Mouse (Mus musculus) midbrain, embryonic 12.5 days (tissue): ENCODE results near the gene Arhgap5. TPM values are rescaled to one million over a fixed set of nuclear protein-coding genes. Genes with fewer than 3 reads are reported as not detected.

Experiments used
- ATAC-seq: fragments of 200-750 bp; cut with Nextera tagmentation; 2 replicates; pipeline ENCODE4 v1.8.0; 2017; ENCODE audit warnings: low read depth, moderate TSS enrichment, moderate library complexity; ENCODE audit not compliant: low FRiP score
- H3K27ac ChIP-seq: fragments of 300-500 bp; sonication (generic); replicated peaks from 2 replicates; pipeline ENCODE4 v1.5.1; 2016; ENCODE audit warnings: mild to moderate bottlenecking
- H3K27me3 ChIP-seq: fragments of 300-500 bp; sonication (generic); 2 replicates; pipeline ENCODE4 v1.6.1; 2016; ENCODE audit warnings: mild to moderate bottlenecking
- H3K36me3 ChIP-seq: fragments of 300-500 bp; sonication (generic); 2 replicates; pipeline ENCODE4 v1.6.1; 2016
- H3K4me1 ChIP-seq: fragments of 300-500 bp; sonication (generic); 2 replicates; pipeline ENCODE4 v1.6.1; 2016
- H3K4me2 ChIP-seq: fragments of 300-500 bp; sonication (generic); replicated peaks from 2 replicates; pipeline ENCODE4 v1.6.1; 2016; ENCODE audit warnings: mild to moderate bottlenecking, moderate library complexity
- H3K4me3 ChIP-seq: fragments of 300-500 bp; sonication (generic); 2 replicates; pipeline ENCODE4 v1.5.1; 2016; ENCODE audit warnings: mild to moderate bottlenecking
- H3K9ac ChIP-seq: fragments of 300-500 bp; sonication (generic); replicated peaks from 2 replicates; pipeline ENCODE4 v1.6.1; 2016; ENCODE audit warnings: mild to moderate bottlenecking, moderate library complexity
- H3K9me3 ChIP-seq: fragments of 300-500 bp; sonication (generic); 2 replicates; pipeline ENCODE4 v1.6.1; 2016; ENCODE audit warnings: mild to moderate bottlenecking
- WGBS: fragments of 180-500 bp; shearing (Covaris S2); methylation state at CpG from one replicate; pipeline ENCODE4 v1.1.7; 2016; 5-methylcytosine and 5-hydroxymethylcytosine counted together
- polyA plus RNA-seq: library from polyadenylated mRNA; unstranded; fragments of >200 nt; fragmentation: Nextera tagmentation; extraction: Ambion mirVana; gene quantifications from 2 replicates; pipeline ENCODE4 v1.2.1, GENCODE M21; 2016

Gene Arhgap5
- polyA plus RNA-seq: 53.9 and 61.7 TPM in 2 replicates

- no peaks in the 10 kb centered on the region for H3K27me3 ChIP-seq
- under 1% methylated on average over 72 of the region's 119 CpGs for WGBS
- H3K9me3 ChIP-seq: no peaks in the 10 kb centered on the region
- H3K36me3 ChIP-seq: no peaks in the 10 kb centered on the region
- peak within 1 kb of the TSS; percentile 99 for H3K9ac ChIP-seq
- peak within 1 kb of the TSS; percentile 98 for H3K4me3 ChIP-seq
- peak within 1 kb of the TSS; percentile 99 for H3K27ac ChIP-seq
- ATAC-seq: peak; percentile 96
- H3K4me2 ChIP-seq: peak within 1 kb of the TSS; percentile 72
- H3K4me1 ChIP-seq: peaks cover 4% of the 10 kb centered on the region
Observed at GRCm38 (mm10) chr12:52503456-52504320, at the start of gene Arhgap5. Gene Arhgap5 (plus strand): TSS chr12:52503972.

DNA sequence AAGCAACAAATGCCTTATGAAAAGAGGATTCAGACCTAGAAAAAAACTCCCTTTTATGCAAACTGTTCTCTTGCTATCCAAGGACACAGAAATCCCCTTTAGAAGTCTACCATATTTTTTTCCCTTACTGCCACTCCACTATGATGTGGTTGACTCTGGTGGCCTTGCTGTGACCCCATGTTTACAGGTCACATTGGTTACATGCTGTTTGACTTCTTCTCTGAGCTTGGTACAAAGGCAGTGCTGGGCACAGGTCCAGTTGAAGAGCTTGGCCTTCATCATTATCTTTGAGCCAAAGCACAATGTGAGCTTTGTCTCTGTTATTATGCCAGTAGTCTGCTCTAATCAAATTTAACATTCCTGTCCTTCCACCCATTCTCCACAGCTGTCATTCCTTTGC, 39.2 kb upstream of the Arhgap5 start:
- Histone ChIP-seq H3K9me3 (0 out of 2 replicates have a peak, but pooled peaks cover 4% of the 10 kb centered on the region), H3K4me2 (no peak overlapping the region), H3K4me3 (no peak overlapping the region), H3K27ac (no peak overlapping the region), H3K36me3 (no peaks in the 10 kb centered on the region), H3K4me1 (peaks cover 5% of the 10 kb centered on the region; the same call in 1 of the 2 replicates), H3K27me3 (no peaks in the 10 kb centered on the region), H3K9ac (no peak overlapping the region)
- ATAC-seq: no peak

DNA sequence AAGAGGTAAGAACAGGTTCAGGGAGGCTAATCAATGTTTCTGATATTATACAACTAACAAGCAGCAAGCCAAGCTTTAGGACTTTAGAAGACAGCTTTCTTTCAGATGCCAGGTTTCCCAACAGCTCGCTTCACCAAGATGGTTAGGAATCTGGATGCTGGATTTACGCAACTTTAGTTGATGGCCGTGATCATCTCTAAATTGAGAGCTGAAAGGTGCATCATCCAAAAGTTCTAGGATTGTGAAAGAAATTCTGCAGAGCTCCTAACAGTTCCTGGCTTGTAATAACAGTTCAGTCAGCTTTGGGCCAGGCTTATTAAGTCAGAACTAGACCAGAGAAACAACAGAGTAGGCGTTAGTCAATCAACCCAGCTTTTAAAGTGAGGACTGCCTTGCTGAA, 32.2 kb upstream of the Arhgap5 start:
- Histone ChIP-seq H3K27me3 (no peaks in the 10 kb centered on the region), H3K27ac (no peak overlapping the region), H3K9ac (no peak overlapping the region), H3K36me3 (no peaks in the 10 kb centered on the region), H3K4me1 (peaks cover 6% of the 10 kb centered on the region; the same call in 1 of the 2 replicates), H3K4me3 (no peak overlapping the region), H3K4me2 (no peak overlapping the region), H3K9me3 (no peaks in the 10 kb centered on the region)
- 81% methylated on average over 4 of the region's 4 CpGs for WGBS
- no peak for ATAC-seq

DNA sequence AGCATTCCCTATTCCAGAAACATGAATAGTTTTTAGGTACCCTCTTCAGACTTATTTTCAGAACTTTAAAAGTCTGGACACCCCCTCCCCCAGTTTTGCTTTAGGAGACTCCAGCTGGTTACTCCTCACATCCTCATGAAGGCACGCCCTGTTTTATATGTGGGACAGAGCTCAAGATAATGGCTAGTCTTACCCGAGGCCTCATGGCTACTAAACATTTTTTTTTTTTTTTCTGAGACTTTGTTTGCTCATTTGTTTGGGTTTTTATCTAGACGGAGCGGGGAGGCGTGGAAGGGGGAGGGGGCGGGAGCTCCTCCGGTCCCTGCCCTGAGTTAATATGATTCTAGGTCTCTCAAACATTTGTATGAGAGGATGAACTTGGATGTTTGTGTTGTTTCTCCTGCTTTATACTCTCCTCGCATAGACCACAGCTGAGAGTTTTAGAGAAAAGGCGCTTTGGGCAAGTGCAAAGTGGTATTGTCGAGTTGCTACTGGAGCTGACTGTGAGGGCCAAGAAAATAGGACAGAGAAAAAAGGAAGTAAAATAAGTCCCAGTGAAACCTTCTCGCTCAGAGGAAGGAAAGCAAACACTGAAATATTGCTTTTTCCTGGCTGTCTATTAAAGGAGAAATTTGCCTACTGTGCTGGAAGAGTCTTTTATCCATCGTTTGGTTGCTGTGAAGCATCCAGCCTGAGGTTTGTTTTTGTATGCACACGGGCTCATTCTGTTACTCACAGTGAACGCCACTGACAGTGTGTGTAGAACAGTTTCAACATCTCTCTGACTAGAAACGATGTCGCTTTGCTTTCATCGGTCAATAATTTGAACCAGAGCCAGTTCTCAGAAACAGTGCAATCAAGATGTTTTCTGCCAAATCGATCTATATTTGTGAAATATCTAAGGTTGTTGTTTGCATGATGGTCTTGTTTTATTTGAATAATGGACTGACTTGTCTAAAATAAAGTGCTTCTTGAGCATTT, 29.5 kb upstream of the Arhgap5 start:
- WGBS: 49% methylated on average over 18 of the region's 18 CpGs
- Histone ChIP-seq H3K36me3 (no peaks in the 10 kb centered on the region), H3K4me1 (peaks cover 6% of the 10 kb centered on the region; the same call in 1 of the 2 replicates), H3K9me3 (no peaks in the 10 kb centered on the region), H3K4me2 (peak overlapping the region; percentile 21; the same call in 1 of the 2 replicates), H3K27me3 (no peaks in the 10 kb centered on the region), H3K9ac (no peak overlapping the region), H3K4me3 (no peak overlapping the region), H3K27ac (no peak overlapping the region)
- no peak for ATAC-seq

DNA sequence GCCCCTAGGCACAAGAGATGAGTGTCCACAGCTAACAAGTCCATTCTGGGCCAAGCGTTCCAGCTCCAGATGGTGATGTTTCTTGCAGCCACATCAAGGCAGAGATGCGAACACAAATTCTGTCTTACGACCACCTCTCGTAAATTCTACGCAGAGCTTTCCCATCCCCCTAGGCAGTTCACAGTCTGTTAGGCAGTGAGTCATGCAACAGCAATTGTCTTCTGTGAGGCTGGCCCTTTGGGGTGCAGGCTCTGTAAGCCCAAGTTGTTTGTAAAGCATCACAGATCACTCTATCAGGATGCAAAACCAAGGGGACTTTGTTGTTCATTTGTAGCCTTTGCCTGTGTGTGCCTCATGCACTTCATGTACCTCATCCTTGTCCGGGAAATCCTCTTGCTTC, 27.7 kb upstream of the Arhgap5 start:
- no peaks in the 10 kb centered on the region for H3K9me3 ChIP-seq
- no peaks in the 10 kb centered on the region for H3K36me3 ChIP-seq
- H3K4me3 ChIP-seq: no peak overlapping the region
- H3K27ac ChIP-seq: no peak overlapping the region
- no peak overlapping the region for H3K4me2 ChIP-seq
- WGBS: 63% methylated on average over 6 of the region's 6 CpGs
- peaks cover 6% of the 10 kb centered on the region; the same call in 1 of the 2 replicates for H3K4me1 ChIP-seq
- no peak overlapping the region for H3K9ac ChIP-seq
- no peaks in the 10 kb centered on the region for H3K27me3 ChIP-seq
- ATAC-seq: no peak

- 87% methylated on average over 8 of the region's 8 CpGs for WGBS
- peaks cover 6% of the 10 kb centered on the region; the same call in 1 of the 2 replicates for H3K4me1 ChIP-seq
- no peaks in the 10 kb centered on the region for H3K27me3 ChIP-seq
- no peaks in the 10 kb centered on the region for H3K9me3 ChIP-seq
- H3K36me3 ChIP-seq: no peaks in the 10 kb centered on the region
- no peak overlapping the region for H3K4me2 ChIP-seq
- H3K4me3 ChIP-seq: no peak overlapping the region
- no peak overlapping the region for H3K9ac ChIP-seq
- H3K27ac ChIP-seq: no peak overlapping the region
- no peak for ATAC-seq
Observed at GRCm38 (mm10) chr12:52478611-52479010, 25.2 kb upstream of the Arhgap5 start.

DNA sequence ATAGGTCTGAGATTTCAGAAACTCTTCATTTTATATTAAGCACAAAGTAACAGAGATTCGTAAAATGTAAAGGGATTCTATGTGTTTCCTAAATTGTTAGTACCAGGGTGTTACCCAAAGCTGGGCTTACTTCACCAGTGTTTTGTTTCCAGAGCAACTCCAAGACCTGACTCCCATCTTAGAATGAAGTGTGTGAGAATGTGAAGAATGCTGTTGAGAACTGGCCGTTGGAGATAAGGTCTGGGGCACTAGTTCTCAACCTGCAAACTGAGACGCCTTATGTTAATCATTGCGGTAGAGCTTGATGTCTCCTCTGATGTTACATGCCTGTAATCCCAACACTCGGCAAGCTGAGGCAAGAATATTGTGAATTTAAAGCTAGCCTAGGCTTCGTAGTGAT, 24.4 kb upstream of the Arhgap5 start:
- no peak for ATAC-seq
- H3K36me3 ChIP-seq: no peaks in the 10 kb centered on the region
- no peaks in the 10 kb centered on the region for H3K27me3 ChIP-seq
- no peak overlapping the region for H3K27ac ChIP-seq
- no peak overlapping the region for H3K9ac ChIP-seq
- H3K4me3 ChIP-seq: no peak overlapping the region
- peaks cover 2% of the 10 kb centered on the region; the same call in 1 of the 2 replicates for H3K4me1 ChIP-seq
- H3K4me2 ChIP-seq: no peak overlapping the region
- H3K9me3 ChIP-seq: no peaks in the 10 kb centered on the region
- WGBS: 78% methylated on average over 6 of the region's 6 CpGs

- 84% methylated on average over 9 of the region's 9 CpGs for WGBS
- H3K27ac ChIP-seq: no peak overlapping the region
- ATAC-seq: no peak
Observed at GRCm38 (mm10) chr12:52480851-52481250, 22.9 kb upstream of the Arhgap5 start.

GRCm38 (mm10) chr12:52481969-52482550, 21.7 kb upstream of the Arhgap5 start:
- Histone ChIP-seq H3K27ac (no peak overlapping the region), H3K4me3 (no peak overlapping the region), H3K36me3 (no peaks in the 10 kb centered on the region), H3K9ac (no peak overlapping the region), H3K9me3 (no peaks in the 10 kb centered on the region), H3K27me3 (no peaks in the 10 kb centered on the region), H3K4me1 (0 out of 2 replicates have a peak, but pooled peaks cover 2% of the 10 kb centered on the region), H3K4me2 (no peak overlapping the region)
- WGBS: 89% methylated on average over 5 of the region's 5 CpGs
- no peak for ATAC-seq

More at GRCm38 (mm10) chr12:52480851-52481250, 22.9 kb upstream of the Arhgap5 start:
- no peak overlapping the region for H3K9ac ChIP-seq
- H3K4me2 ChIP-seq: no peak overlapping the region
- 0 out of 2 replicates have a peak, but pooled peaks cover 2% of the 10 kb centered on the region for H3K4me1 ChIP-seq
- no peaks in the 10 kb centered on the region for H3K9me3 ChIP-seq
- no peaks in the 10 kb centered on the region for H3K36me3 ChIP-seq
- no peak overlapping the region for H3K4me3 ChIP-seq
- H3K27me3 ChIP-seq: no peaks in the 10 kb centered on the region

DNA sequence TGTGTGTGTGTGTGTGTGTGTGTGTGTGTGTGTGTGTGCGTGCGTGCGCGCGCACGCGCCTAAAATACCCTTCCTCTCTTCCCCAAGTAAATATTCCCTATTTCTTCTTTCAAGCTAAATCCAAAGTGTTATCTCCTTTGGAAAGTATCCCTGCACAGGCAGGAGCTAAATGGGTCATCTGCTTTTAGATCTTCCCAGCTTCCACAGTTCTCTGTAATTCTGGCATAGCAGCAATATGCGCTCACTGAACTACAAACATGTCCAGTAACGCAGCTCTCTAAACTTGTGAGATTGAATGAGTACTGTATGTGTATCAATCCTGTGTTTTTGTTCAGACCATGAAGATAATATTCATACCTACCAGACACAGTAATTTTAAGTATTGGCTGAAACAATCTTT, 20.6 kb upstream of the Arhgap5 start:
- Histone ChIP-seq H3K36me3 (no peaks in the 10 kb centered on the region), H3K27me3 (no peaks in the 10 kb centered on the region), H3K27ac (no peak overlapping the region), H3K4me3 (no peak overlapping the region), H3K9me3 (no peaks in the 10 kb centered on the region), H3K4me2 (no peak overlapping the region), H3K9ac (no peak overlapping the region), H3K4me1 (0 out of 2 replicates have a peak, but pooled peaks cover 2% of the 10 kb centered on the region)
- ATAC-seq: no peak
- WGBS: 97% methylated on average over 9 of the region's 9 CpGs

GRCm38 (mm10) chr12:52488266-52488975, 15.4 kb upstream of the Arhgap5 start:
- no peak overlapping the region for H3K4me3 ChIP-seq
- no peaks in the 10 kb centered on the region for H3K36me3 ChIP-seq
- H3K27me3 ChIP-seq: no peaks in the 10 kb centered on the region
- H3K27ac ChIP-seq: no peak overlapping the region
- no peak overlapping the region for H3K4me2 ChIP-seq
- ATAC-seq: no peak
- H3K4me1 ChIP-seq: 0 out of 2 replicates have a peak, but pooled peaks cover 2% of the 10 kb centered on the region
- WGBS: 47% methylated on average over 15 of the region's 15 CpGs
- H3K9ac ChIP-seq: no peak overlapping the region
- no peaks in the 10 kb centered on the region for H3K9me3 ChIP-seq
